Mouse (Mus musculus) heart, embryonic 13.5 days (tissue): ENCODE measurements around the gene Gtpbp8. TPM values are rescaled to one million over a fixed set of nuclear protein-coding genes. Genes with fewer than 3 reads are reported as not detected.

ENCODE experiments used
- ATAC-seq: fragments of 200-750 bp; cut with Nextera tagmentation; 2 replicates; pipeline ENCODE4 v1.8.0; 2017; ENCODE audit warnings: moderate TSS enrichment; ENCODE audit not compliant: insufficient number of reproducible peaks, low FRiP score, low TSS enrichment; ENCODE audit errors: extremely low read depth
- H3K27ac ChIP-seq: fragments of 300-500 bp; sonication (generic); replicated peaks from 2 replicates; pipeline ENCODE4 v1.5.1; 2015; ENCODE audit warnings: moderate library complexity, mild to moderate bottlenecking, inconsistent platforms
- H3K27me3 ChIP-seq: fragments of 300-500 bp; sonication (generic); replicated peaks from 2 replicates; pipeline ENCODE4 v1.6.1; 2015; ENCODE audit warnings: mild to moderate bottlenecking, inconsistent platforms
- H3K36me3 ChIP-seq: fragments of 300-500 bp; sonication (generic); 2 replicates; pipeline ENCODE4 v1.6.1; 2015; ENCODE audit warnings: mild to moderate bottlenecking, inconsistent platforms
- H3K4me1 ChIP-seq: fragments of 300-500 bp; sonication (generic); 2 replicates; pipeline ENCODE4 v1.6.1; 2015; ENCODE audit warnings: inconsistent platforms
- H3K4me2 ChIP-seq: fragments of 300-500 bp; sonication (generic); 2 replicates; pipeline ENCODE4 v1.6.1; 2015; ENCODE audit warnings: inconsistent platforms, mild to moderate bottlenecking, moderate library complexity
- H3K4me3 ChIP-seq: fragments of 300-500 bp; sonication (generic); 2 replicates; pipeline ENCODE4 v1.5.1; 2015; ENCODE audit warnings: moderate library complexity, mild to moderate bottlenecking, inconsistent platforms
- H3K9ac ChIP-seq: fragments of 300-500 bp; sonication (generic); 2 replicates; pipeline ENCODE4 v1.6.1; 2015; ENCODE audit warnings: inconsistent platforms, mild to moderate bottlenecking, moderate library complexity
- H3K9me3 ChIP-seq: fragments of 300-500 bp; sonication (generic); 2 replicates; pipeline ENCODE4 v1.6.1; 2016; ENCODE audit warnings: inconsistent platforms
- WGBS: fragments of 180-500 bp; shearing (Covaris S2); methylation state at CpG from one replicate; pipeline ENCODE4 v1.1.7; 2015; ENCODE audit warnings: mixed read lengths; 5-methylcytosine and 5-hydroxymethylcytosine counted together
- polyA plus RNA-seq: library from polyadenylated mRNA; unstranded; fragments of >200 nt; fragmentation: Nextera tagmentation; extraction: Ambion mirVana; gene quantifications from 2 replicates; pipeline ENCODE4 v1.2.1, GENCODE M21; 2015

Gtpbp8 gene
- polyA plus RNA-seq, 1 experiment from 2014 or later = 18.3 TPM

DNA sequence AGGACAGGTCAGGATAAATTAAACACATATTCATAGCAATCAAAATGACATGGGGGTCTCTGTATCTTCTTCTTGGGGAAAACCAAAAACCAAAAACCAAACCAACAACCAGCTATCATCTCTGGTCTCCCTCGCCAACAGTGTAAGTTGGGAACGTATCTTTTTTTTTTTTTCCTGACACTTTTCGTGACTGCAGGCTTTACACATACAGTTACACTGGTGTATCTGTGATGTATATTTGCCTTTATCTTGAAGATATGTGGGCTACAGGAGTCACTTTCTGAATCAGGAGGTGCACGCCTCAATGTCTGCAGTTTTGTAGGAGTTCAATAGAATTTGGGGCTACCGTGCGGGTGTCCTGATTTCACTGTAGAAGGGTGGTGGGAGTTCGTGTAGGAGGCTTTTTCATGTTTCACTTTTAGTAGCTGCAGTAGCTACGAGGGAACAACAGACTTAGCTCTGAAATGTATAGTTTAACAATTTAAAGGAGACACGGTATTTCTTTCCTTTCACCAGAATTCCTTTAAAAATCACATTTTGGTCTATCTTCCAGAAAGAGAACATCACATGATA, 20.2 kb upstream of the Gtpbp8 start:
- Histone ChIP-seq H3K4me2 (peak overlapping the region; percentile 48), H3K4me1 (no peaks in the 10 kb centered on the region), H3K27ac (no peak overlapping the region), H3K9ac (0 out of 2 replicates have a peak overlapping the region, but pooled peaks have one; percentile 50), H3K27me3 (no peaks in the 10 kb centered on the region), H3K9me3 (no peaks in the 10 kb centered on the region), H3K4me3 (peak overlapping the region; percentile 33), H3K36me3 (no peaks in the 10 kb centered on the region)
- ATAC-seq = no peak
- WGBS = 61% methylated on average over 9 of the region's 9 CpGs

DNA sequence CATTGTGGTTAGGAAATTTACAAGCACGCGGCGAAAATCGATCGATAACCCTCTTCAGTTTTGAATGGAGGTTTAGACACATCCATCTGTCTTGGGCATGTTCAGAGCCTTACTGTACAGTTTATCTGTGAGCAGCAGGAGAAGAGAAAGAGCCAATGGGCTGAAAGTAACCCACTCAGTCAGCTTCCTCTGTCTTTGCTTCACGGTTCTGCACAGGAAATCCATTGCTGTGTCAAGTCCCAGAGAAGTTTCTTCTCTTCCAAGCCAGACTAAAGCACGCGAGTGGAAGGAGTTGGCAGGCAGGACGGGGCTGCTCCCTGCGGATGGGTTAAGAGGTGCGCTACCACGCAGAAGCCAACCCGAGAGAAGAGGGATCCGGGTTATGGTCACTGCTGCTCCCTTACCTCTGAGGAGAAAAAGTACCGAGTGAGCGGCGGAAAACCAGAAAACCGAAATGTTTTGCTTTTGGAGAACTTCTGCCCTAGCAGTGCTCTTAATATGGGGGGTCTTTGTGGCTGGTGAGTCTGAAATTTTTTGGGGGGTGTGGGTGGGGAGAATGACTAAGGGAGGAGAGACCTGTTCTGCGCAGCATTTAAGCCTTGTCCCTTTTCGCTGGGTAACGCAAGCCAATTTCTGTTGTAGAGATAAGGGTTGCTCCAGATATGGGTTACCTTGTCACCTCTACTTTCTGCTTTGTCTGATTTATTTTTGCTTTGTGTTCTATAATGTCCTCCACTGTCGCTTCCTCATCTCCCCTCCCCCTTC, 19.6 kb upstream of the Gtpbp8 start, which contains the start of gene Cd200r1:
Gene Cd200r1, plus strand, starts transcription at position 182 of the 765 bp plus-strand sequence.
- Histone ChIP-seq H3K9ac (peak within 1 kb of the TSS; percentile 50), H3K4me1 (no peaks in the 10 kb centered on the region), H3K9me3 (no peaks in the 10 kb centered on the region), H3K36me3 (no peaks in the 10 kb centered on the region), H3K4me2 (peak within 1 kb of the TSS; percentile 48), H3K4me3 (peak within 1 kb of the TSS; percentile 33), H3K27me3 (no peaks in the 10 kb centered on the region), H3K27ac (no peak within 1 kb of the TSS)
- WGBS = 65% methylated on average over 22 of the region's 22 CpGs
- ATAC-seq = no peak

DNA sequence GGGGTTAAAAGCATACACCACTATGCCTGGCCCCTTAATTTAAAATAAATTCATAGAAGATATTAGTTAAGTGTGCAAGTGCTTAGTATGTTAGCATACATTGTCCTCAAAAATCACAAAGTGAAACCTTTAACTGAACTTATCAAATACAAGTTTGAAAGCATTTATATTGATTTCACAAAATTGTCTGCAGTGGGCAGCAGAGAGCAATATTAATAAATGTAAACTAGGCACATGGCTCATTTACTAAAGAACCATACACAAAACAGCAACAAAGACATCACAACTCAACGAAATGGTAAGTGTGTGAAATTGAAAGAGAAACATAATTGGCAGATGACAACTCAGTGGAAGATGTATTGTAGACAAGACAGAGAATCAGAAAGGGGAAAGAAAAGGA, 15.6 kb upstream of the Gtpbp8 start:
- H3K4me1 ChIP-seq = no peaks in the 10 kb centered on the region
- H3K4me3 ChIP-seq = no peak overlapping the region
- H3K27me3 ChIP-seq = no peaks in the 10 kb centered on the region
- no peaks in the 10 kb centered on the region for H3K36me3 ChIP-seq
- no peak for ATAC-seq
- 63% methylated on average over 1 of the region's 1 CpGs for WGBS
- H3K27ac ChIP-seq = no peak overlapping the region
- H3K9ac ChIP-seq = no peak overlapping the region
- no peaks in the 10 kb centered on the region for H3K9me3 ChIP-seq
- H3K4me2 ChIP-seq = no peak overlapping the region

DNA sequence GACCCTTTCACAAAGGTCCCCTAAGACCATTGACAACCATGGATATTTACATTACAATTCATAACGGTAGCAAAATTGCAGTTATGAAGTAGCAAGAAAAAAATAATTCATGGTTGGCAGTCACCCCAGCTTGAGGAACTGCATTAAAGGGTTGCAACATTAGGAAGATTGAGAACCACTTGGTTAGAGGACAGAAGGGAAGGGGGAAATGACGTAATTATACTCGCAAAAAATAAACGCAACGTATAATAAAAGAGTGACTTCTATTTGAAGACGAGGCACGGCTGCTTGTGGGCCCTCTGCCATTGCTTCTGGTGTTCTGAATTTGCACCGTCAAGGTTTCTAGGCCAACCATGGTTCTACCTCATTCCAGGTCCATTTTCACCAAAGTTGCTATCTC, 11.5 kb upstream of the Gtpbp8 start:
- 78% methylated on average over 8 of the region's 8 CpGs for WGBS

DNA sequence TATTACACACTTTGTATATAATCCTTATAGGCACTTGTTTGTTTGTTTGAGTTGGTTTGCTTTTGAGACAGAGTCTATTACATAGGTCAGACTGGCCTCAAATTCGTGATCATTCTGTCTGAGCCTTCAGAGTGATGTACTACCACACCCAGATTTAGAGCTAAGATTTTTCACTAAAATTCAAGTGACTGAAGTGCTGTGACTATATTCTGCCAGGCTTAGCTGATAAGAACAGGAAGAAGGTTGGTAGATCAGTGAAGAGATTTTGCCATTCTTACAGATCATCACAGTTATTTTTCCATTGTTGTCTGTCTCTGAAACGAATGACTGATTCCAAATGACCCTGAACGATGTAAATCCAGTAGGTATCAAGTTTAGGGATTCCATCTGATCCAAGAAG, 1.8 kb upstream of the Gtpbp8 start:
- Histone ChIP-seq H3K4me1 (peaks cover 22% of the 10 kb centered on the region), H3K4me3 (no peak overlapping the region), H3K9ac (no peak overlapping the region), H3K36me3 (no peaks in the 10 kb centered on the region), H3K4me2 (no peak overlapping the region), H3K9me3 (no peaks in the 10 kb centered on the region), H3K27me3 (no peaks in the 10 kb centered on the region), H3K27ac (no peak overlapping the region)
- whole genome bisulfite sequencing = 46% methylated on average over 3 of the region's 3 CpGs
- ATAC-seq = no peak

More for the DNA sequence above, 11.5 kb upstream of the Gtpbp8 start:
- Histone ChIP-seq H3K9ac (no peak overlapping the region), H3K27ac (no peak overlapping the region), H3K27me3 (no peaks in the 10 kb centered on the region), H3K4me1 (no peaks in the 10 kb centered on the region), H3K36me3 (no peaks in the 10 kb centered on the region), H3K4me2 (no peak overlapping the region), H3K4me3 (no peak overlapping the region), H3K9me3 (no peaks in the 10 kb centered on the region)
- no peak for ATAC-seq

DNA sequence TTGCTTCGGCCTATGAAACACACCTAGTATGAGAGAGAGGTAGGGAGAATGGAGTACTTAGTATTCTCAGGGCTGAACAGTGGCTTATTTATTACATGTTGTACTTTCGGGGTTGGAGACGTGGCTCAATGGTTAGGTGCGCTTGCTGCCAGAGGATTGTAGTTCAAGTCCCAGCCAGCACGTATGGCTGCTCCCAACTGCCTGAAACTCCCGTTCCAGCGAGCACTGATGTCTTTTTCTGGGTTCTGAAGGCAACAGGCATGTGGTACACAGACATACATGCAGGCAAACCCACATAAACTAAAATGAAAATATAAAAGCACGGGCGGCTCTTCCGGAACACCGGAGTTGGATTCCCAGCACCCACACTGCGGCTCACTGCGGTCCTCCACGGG, 695 bp downstream of the Gtpbp8 start:
- H3K4me2 ChIP-seq = peak overlapping the region; percentile 91
- ATAC-seq = no peak
- peak overlapping the region; percentile 94 for H3K4me3 ChIP-seq
- peaks cover 22% of the 10 kb centered on the region for H3K4me1 ChIP-seq
- H3K9ac ChIP-seq = peak overlapping the region; percentile 88
- peak overlapping the region; percentile 96 for H3K27ac ChIP-seq
- peaks cover 12% of the 10 kb centered on the region for H3K36me3 ChIP-seq
- 8% methylated on average over 14 of the region's 14 CpGs for WGBS
- H3K9me3 ChIP-seq = no peaks in the 10 kb centered on the region
- no peaks in the 10 kb centered on the region for H3K27me3 ChIP-seq

DNA sequence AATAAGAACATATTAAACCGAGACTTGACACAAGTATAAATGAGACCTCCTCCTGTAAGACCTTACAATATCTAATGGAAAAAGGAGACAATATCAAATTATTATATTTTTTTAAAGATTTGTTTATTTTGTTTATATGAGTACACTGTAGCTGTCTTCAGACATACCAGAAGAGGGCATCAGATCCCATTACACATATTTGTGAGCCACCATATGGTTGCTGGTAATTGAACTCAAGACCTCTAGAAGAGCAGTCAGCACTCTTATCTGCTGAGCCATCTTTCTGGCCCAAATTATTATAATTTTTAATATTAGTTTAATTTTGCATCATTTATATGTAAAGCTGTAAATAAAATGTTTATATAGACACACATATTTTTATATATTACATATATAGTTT, 3.4 kb downstream of the Gtpbp8 start:
- 84% methylated on average over 1 of the region's 1 CpGs for WGBS
- Histone ChIP-seq H3K4me1 (peaks cover 22% of the 10 kb centered on the region), H3K9ac (no peak overlapping the region), H3K27me3 (no peaks in the 10 kb centered on the region), H3K4me2 (no peak overlapping the region), H3K36me3 (peaks cover 37% of the 10 kb centered on the region), H3K9me3 (no peaks in the 10 kb centered on the region), H3K27ac (no peak overlapping the region), H3K4me3 (no peak overlapping the region)
- ATAC-seq = no peak

DNA sequence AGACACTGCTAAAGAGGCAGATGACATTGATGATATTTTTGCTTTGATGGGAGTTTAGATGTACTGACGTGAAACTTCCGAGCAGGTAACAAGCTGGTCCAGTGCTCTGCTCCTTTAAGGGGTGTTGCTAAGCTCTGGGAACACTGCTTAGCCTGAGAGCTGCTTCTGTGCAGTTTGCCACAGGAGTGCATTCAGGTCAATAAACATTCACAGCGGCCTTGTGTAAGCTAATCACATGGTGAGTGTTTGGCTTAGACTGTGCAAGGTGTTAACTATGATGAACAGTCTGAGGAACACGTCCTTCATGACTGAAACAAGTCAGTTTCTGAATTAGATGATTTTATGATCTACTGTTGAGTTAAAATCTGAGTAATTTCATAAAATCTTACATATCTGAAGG, 10.0 kb downstream of the Gtpbp8 start:
- H3K36me3 ChIP-seq = peaks cover 91% of the 10 kb centered on the region
- no peak overlapping the region for H3K4me3 ChIP-seq
- no peak for ATAC-seq
- 80% methylated on average over 4 of the region's 4 CpGs for WGBS
- no peak overlapping the region for H3K9ac ChIP-seq
- H3K4me1 ChIP-seq = no peaks in the 10 kb centered on the region
- H3K27me3 ChIP-seq = no peaks in the 10 kb centered on the region
- H3K9me3 ChIP-seq = no peaks in the 10 kb centered on the region
- no peak overlapping the region for H3K4me2 ChIP-seq
- no peak overlapping the region for H3K27ac ChIP-seq

DNA sequence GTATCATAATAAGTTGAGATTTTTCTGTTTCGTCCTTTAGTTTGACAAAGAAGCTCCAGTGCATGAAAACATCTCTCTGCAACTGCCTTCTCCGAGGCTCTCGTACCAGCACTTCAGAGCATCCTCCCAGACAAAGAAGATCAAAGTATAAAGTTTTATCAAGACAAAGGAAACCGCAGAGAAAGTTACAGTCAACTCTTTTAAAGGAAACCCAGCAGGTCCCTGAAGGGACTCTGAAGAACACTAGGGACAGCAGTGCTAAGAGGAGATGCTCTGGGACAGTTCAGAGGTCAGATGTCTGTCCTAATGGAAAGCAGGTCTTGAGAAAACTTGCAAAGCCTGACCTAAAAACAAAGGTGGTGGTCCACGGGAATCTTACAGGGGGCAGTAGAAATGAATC, 10.5 kb downstream of the Gtpbp8 start:
- ATAC-seq = no peak
- Histone ChIP-seq H3K4me1 (no peaks in the 10 kb centered on the region), H3K36me3 (peaks cover 96% of the 10 kb centered on the region), H3K9ac (no peak overlapping the region), H3K4me2 (no peak overlapping the region), H3K4me3 (no peak overlapping the region), H3K9me3 (no peaks in the 10 kb centered on the region), H3K27ac (no peak overlapping the region), H3K27me3 (no peaks in the 10 kb centered on the region)
- WGBS = 79% methylated on average over 5 of the region's 5 CpGs

DNA sequence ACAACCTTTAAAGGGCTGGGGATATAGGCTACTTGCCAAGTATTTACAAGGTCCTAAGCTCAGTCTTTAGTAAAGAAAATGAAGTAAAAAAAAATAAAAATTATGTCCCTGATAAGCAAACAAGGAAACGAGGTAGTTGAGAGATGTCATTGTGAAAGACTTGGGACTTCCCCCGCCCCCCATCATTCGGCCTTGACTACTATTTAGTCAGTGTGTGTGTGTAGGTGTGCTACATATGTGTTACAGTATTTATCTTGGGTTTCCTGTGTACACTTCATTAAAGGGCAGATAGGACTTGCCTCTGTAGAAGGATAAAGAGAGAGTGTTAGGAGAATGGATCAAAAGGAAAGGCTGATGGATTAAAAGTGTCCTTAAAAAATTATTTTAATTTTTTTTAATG, 12.1 kb downstream of the Gtpbp8 start:
- Histone ChIP-seq H3K9ac (no peak overlapping the region), H3K27me3 (no peaks in the 10 kb centered on the region), H3K9me3 (no peaks in the 10 kb centered on the region), H3K36me3 (peaks cover 99% of the 10 kb centered on the region), H3K4me2 (no peak overlapping the region), H3K27ac (no peak overlapping the region), H3K4me3 (no peak overlapping the region), H3K4me1 (no peaks in the 10 kb centered on the region)
- 78% methylated on average over 3 of the region's 3 CpGs for WGBS
- ATAC-seq = no peak

DNA sequence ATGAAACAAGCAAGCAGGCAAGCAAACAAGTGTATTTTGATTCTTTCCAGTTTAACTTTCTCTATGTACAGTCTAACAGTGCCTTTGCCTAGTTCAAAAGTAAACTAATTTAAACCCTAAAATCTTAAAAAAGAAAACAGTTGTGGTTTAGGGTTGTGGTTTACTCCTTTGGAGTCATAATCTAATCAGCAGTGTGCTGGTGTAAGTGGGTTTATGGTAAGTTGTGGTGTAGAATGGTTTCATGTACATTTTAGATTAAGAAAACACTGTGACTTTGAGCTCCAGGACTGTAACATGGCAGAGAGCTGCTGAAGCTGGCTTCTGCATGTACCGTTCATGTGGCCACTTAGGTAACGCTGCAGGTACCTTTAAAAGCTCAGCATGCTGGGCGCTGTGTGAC, 18.6 kb downstream of the Gtpbp8 start:
- WGBS = 92% methylated on average over 3 of the region's 3 CpGs
- Histone ChIP-seq H3K4me3 (no peak overlapping the region), H3K9me3 (no peaks in the 10 kb centered on the region), H3K27me3 (no peaks in the 10 kb centered on the region), H3K27ac (no peak overlapping the region), H3K36me3 (peaks cover 52% of the 10 kb centered on the region), H3K4me1 (peaks cover 29% of the 10 kb centered on the region), H3K9ac (no peak overlapping the region), H3K4me2 (no peak overlapping the region)
- ATAC-seq = no peak
